Mouse (Mus musculus): ENCODE measurements around the gene Jakmip3.

DNA sequence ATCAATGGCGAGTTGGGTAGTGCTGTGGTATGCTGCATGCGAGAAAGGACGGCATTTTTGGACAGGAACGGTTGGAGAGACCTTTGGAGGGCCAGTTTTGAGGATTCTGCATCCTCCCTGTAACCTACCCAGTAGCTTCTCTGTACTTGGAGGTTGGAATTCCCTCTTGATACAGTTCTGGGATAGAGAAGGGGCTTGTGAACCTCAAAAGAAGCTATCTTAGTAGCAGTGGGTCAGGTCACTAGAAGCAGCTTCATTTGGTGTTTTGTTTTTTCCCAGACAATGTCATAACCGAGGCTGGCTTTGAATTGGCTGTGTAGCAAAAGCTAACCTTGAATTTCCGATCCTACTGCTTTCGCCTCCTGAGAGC lies 30.4 kb upstream of the Jakmip3 start:
- TF ChIP-seq POLR2A (IDR thresholded peaks at IDR 0.05; ENCODE audit: low read depth, low read length) (no peak), CTCF (IDR thresholded peaks at IDR 0.05; ENCODE audit: extremely low read depth, insufficient read length, insufficient replicate concordance, low read depth, low read length) (no peak)
